Mouse (Mus musculus) WW6 (cell line): ENCODE data around the gene Syde1.
"Not testable (repeated sequence)": the region's sequence is repeated elsewhere in the genome, so short reads cannot be mapped to it uniquely, and the experiment has no call there.

Experiments
- DNase-seq: peaks from one replicate; pipeline ENCODE4 v3.0.0-alpha.2; 2013; ENCODE audit warnings: low read depth, low spot score

The Syde1 gene

GRCm38 (mm10) chr10:78591406-78592328 lies at the start of gene Syde1:
Gene Syde1 (minus strand): TSS chr10:78591964.
- no peak for DNase-seq

GRCm38 (mm10) chr10:78632311-78632710 lies 40.5 kb upstream of the Syde1 start:
- DNase-seq: peak; percentile 16

GRCm38 (mm10) chr10:78630194-78630593 lies 38.4 kb upstream of the Syde1 start:
- no peak for DNase-seq

GRCm38 (mm10) chr10:78623143-78623542 lies 31.4 kb upstream of the Syde1 start:
- not testable (repeated sequence) for DNase-seq

GRCm38 (mm10) chr10:78617974-78618373 lies 26.2 kb upstream of the Syde1 start, which contains the start of gene Olfr1357:
Gene Olfr1357 (minus strand): TSS chr10:78618074.
- no peak for DNase-seq

- no peak for DNase-seq
Measured at GRCm38 (mm10) chr10:78607602-78608001, 15.8 kb upstream of the Syde1 start.

GRCm38 (mm10) chr10:78605080-78605479 lies 13.3 kb upstream of the Syde1 start:
- DNase-seq: no peak

GRCm38 (mm10) chr10:78599865-78600264 lies 8.1 kb upstream of the Syde1 start:
- DNase-seq: no peak

- DNase-seq: no peak
Measured at GRCm38 (mm10) chr10:78594566-78594965, 2.8 kb upstream of the Syde1 start.

GRCm38 (mm10) chr10:78594157-78594556 lies 2.4 kb upstream of the Syde1 start:
- no peak for DNase-seq

- DNase-seq: no peak
Measured at GRCm38 (mm10) chr10:78593736-78594135, 2.0 kb upstream of the Syde1 start.

GRCm38 (mm10) chr10:78592856-78593379 lies 1.2 kb upstream of the Syde1 start:
- DNase-seq: no peak

- no peak for DNase-seq
Measured at GRCm38 (mm10) chr10:78590744-78591143, 1.0 kb downstream of the Syde1 start.

- no peak for DNase-seq
Measured at GRCm38 (mm10) chr10:78589901-78590300, 1.9 kb downstream of the Syde1 start.

GRCm38 (mm10) chr10:78589291-78589690 lies 2.5 kb downstream of the Syde1 start:
- DNase-seq: no peak

- DNase-seq: no peak
Measured at GRCm38 (mm10) chr10:78586026-78586425, 5.7 kb downstream of the Syde1 start.

GRCm38 (mm10) chr10:78585606-78586005 lies 6.2 kb downstream of the Syde1 start:
- no peak for DNase-seq

- DNase-seq: no peak
Measured at GRCm38 (mm10) chr10:78584996-78585395, 6.8 kb downstream of the Syde1 start.

GRCm38 (mm10) chr10:78583939-78584338 lies 7.8 kb downstream of the Syde1 start:
- DNase-seq: no peak

GRCm38 (mm10) chr10:78583347-78583746 lies 8.4 kb downstream of the Syde1 start:
- no peak for DNase-seq

GRCm38 (mm10) chr10:78581121-78581520 lies 10.6 kb downstream of the Syde1 start:
- DNase-seq: no peak

GRCm38 (mm10) chr10:78578204-78578603 lies 13.6 kb downstream of the Syde1 start:
- no peak for DNase-seq
